Mouse (Mus musculus) heart, embryonic 10.5 days (tissue): ENCODE data around the gene Teddm1a. TPM values are rescaled to one million over a fixed set of nuclear protein-coding genes. Genes with fewer than 3 reads are reported as not detected.

Source experiments
- microRNA-seq: library from miRNA; unstranded; fragments of <30 nt; microRNA quantifications from one replicate; pipeline ENCODE4, GENCODE M21; 2017
- polyA plus RNA-seq: library from polyadenylated mRNA; unstranded; fragments of >200 nt; fragmentation: Nextera tagmentation; extraction: Ambion mirVana; gene quantifications from 2 replicates; pipeline ENCODE4 v1.2.1, GENCODE M21; 2016

Teddm1a gene
- polyA plus RNA-seq, 1 experiment from 2014 or later, result not detected

Small RNAs within 50 kb of the gene (microRNA-seq; reads per million reads assigned to microRNA genes)
- 23.2 reads per million, percentile 34 among the genes with 10 or more reads in this experiment for gene Mir8114

Other genes starting within 250 kb of the Teddm1a start
- 0.54 and 0.55 TPM in 2 replicates for gene Rgs8, start 238.7 kb upstream of the Teddm1a start, polyA plus RNA-seq
- 2.6 and 2.9 TPM in 2 replicates for gene Rgs16, start 151.4 kb upstream of the Teddm1a start, polyA plus RNA-seq
- 4.4 and 6.8 TPM in 2 replicates for gene Rnasel, start 142.3 kb upstream of the Teddm1a start, polyA plus RNA-seq
- not detected in 2 replicates for gene Rgsl1, start 47.6 kb upstream of the Teddm1a start, polyA plus RNA-seq
- gene Teddm1b, start 17.4 kb upstream of the Teddm1a start, polyA plus RNA-seq, result 0.10 and 0.41 TPM in 2 replicates
- 65.4 and 96.6 TPM in 2 replicates for gene Glul, start 8.2 kb downstream of the Teddm1a start, polyA plus RNA-seq
- 0.18 and 0.34 TPM in 2 replicates for gene Teddm2, start 8.5 kb downstream of the Teddm1a start, polyA plus RNA-seq